Mouse (Mus musculus) G1E (cell line): ENCODE data around the gene Usp15.

ENCODE experiments used
- CTCF ChIP-seq: IDR thresholded peaks from 2 replicates; pipeline ENCODE4 v1.5.1; 2012; ENCODE audit warnings: low read depth, low read length, inconsistent platforms, mixed read lengths
- GATA1 ChIP-seq: IDR thresholded peaks from 2 replicates; pipeline ENCODE4 v1.6.1; 2012; ENCODE audit warnings: borderline replicate concordance, low read length, inconsistent platforms, mixed read lengths
- GATA2 ChIP-seq: IDR thresholded peaks from 2 replicates; pipeline ENCODE4 v1.6.1; 2012; ENCODE audit warnings: low read depth, low read length, inconsistent platforms, borderline replicate concordance
- POLR2AphosphoS5 ChIP-seq: IDR thresholded peaks from 2 replicates; pipeline ENCODE4 v1.6.1; 2012; ENCODE audit warnings: low read depth, low read length, inconsistent platforms; ENCODE audit not compliant: insufficient replicate concordance
- TAL1 ChIP-seq: conservative IDR thresholded peaks from 2 replicates; pipeline ENCODE4 v1.6.1; 2012; ENCODE audit warnings: low read depth, low read length, inconsistent platforms, mixed read lengths

GRCm38 (mm10) chr10:123057082-123057481 lies 139.7 kb downstream of the Usp15 start:
- TF ChIP-seq POLR2AphosphoS5 = no peak
- no peak for TF ChIP-seq CTCF
- TF ChIP-seq GATA2 = no peak
- no peak for TF ChIP-seq GATA1
- TF ChIP-seq TAL1 = no peak
